Mouse (Mus musculus) CH12.LX (cell line): ENCODE measurements around the gene Hspd1.
"Not testable (repeated sequence)": the region's sequence is repeated elsewhere in the genome, so short reads cannot be mapped to it uniquely, and the experiment has no call there.

ENCODE experiments used
- CTCF ChIP-seq, 2 experiments: IDR thresholded peaks in 1 of 2; conservative IDR thresholded peaks in 1 of 2; 2 replicates each; pipeline ENCODE4 v1.5.1; 2011 to 2012; ENCODE audit warnings: low read depth in 2 of 2, low read length in 2 of 2, improper control_type of control experiment in 1 of 2, inconsistent platforms in 1 of 2, mild to moderate bottlenecking in 1 of 2, moderate library complexity in 1 of 2
- ELF1 ChIP-seq: IDR thresholded peaks from 2 replicates; pipeline ENCODE4 v1.6.1; 2014; ENCODE audit warnings: low read depth, mild to moderate bottlenecking, inconsistent platforms, low read length, improper control_type of control experiment
- POLR2A ChIP-seq: IDR thresholded peaks from 2 replicates; pipeline ENCODE4 v1.6.1; 2011; ENCODE audit warnings: low read depth, mild to moderate bottlenecking, improper control_type of control experiment, low read length
- SIN3A ChIP-seq: IDR thresholded peaks from 2 replicates; pipeline ENCODE4 v1.6.1; 2012; ENCODE audit warnings: low read length, improper control_type of control experiment, inconsistent platforms

- not testable (repeated sequence) for TF ChIP-seq ELF1; POLR2A; SIN3A; CTCF (conservative IDR thresholded peaks at IDR 0.05 in 1 of 2, IDR thresholded peaks at IDR 0.05 in 1 of 2; ENCODE audit: low read depth in 2 of 2, low read length in 2 of 2)
Observed at GRCm38 (mm10) chr1:55072328-55072727, 15.7 kb downstream of the Hspd1 start.
